Mouse (Mus musculus): Measurements from ENCODE around the gene Rsph3a.

GRCm38 (mm10) chr17:7924185-7924725, 21.2 kb upstream of the Rsph3a start:
- TF ChIP-seq GATA1 (IDR thresholded peaks at IDR 0.05; ENCODE audit: borderline replicate concordance, low read length) (no peak), FLI1 (IDR thresholded peaks at IDR 0.05; ENCODE audit: low read length) (no peak)

Measured in megakaryocyte, embryonic 14.5 days (primary cell).